Mouse (Mus musculus) kidney, postnatal 0 days (tissue): ENCODE results near the gene Ankrd33b. TPM values are rescaled to one million over a fixed set of nuclear protein-coding genes. Genes with fewer than 3 reads are reported as not detected.

ENCODE experiments used
- ATAC-seq: fragments of 200-750 bp; cut with Nextera tagmentation; replicated peaks from 2 replicates; pipeline ENCODE4 v1.8.0; 2017; ENCODE audit warnings: low read depth, moderate number of reproducible peaks, moderate TSS enrichment, moderate library complexity; ENCODE audit not compliant: low FRiP score
- DNase-seq: peaks from one replicate; pipeline ENCODE4 v3.0.0-alpha.2; 2016; ENCODE audit warnings: low spot score
- H3K27ac ChIP-seq: fragments of 300-500 bp; sonication (generic); 2 replicates; pipeline ENCODE4 v1.5.1; 2014; ENCODE audit warnings: mild to moderate bottlenecking
- H3K27me3 ChIP-seq: fragments of 300-500 bp; sonication (generic); 2 replicates; pipeline ENCODE4 v1.6.1; 2014; ENCODE audit warnings: low read length, mixed read lengths; ENCODE audit not compliant: insufficient read depth
- H3K36me3 ChIP-seq: fragments of 300-500 bp; sonication (generic); 2 replicates; pipeline ENCODE4 v1.6.1; 2014; ENCODE audit warnings: low read length, mixed read lengths; ENCODE audit not compliant: insufficient read depth
- H3K4me1 ChIP-seq: fragments of 300-500 bp; sonication (generic); replicated peaks from 2 replicates; pipeline ENCODE4 v1.6.1; 2014; ENCODE audit warnings: antibody characterized with exemption, low read length, mixed read lengths; ENCODE audit not compliant: insufficient read depth
- H3K4me2 ChIP-seq: fragments of 300-500 bp; sonication (generic); 2 replicates; pipeline ENCODE4 v1.6.1; 2014; ENCODE audit warnings: mild to moderate bottlenecking, low read length, moderate library complexity, mixed read lengths
- H3K4me3 ChIP-seq: fragments of 300-500 bp; sonication (generic); replicated peaks from 2 replicates; pipeline ENCODE4 v1.5.1; 2014; ENCODE audit warnings: low read depth, low read length
- H3K9ac ChIP-seq: fragments of 300-500 bp; sonication (generic); 2 replicates; pipeline ENCODE4 v1.6.1; 2014; ENCODE audit warnings: low read depth, low read length
- H3K9me3 ChIP-seq: fragments of 300-500 bp; sonication (generic); replicated peaks from 2 replicates; pipeline ENCODE4 v1.6.1; 2016; ENCODE audit warnings: low read length, inconsistent platforms, mixed read lengths
- CTCF ChIP-seq: IDR thresholded peaks from 2 replicates; pipeline ENCODE4 v1.5.1; 2016; ENCODE audit warnings: antibody characterized with exemption, low read depth, mild to moderate bottlenecking, moderate library complexity
- WGBS: fragments of 180-500 bp; shearing (Covaris S2); extraction: QIAGEN DNeasy Blood & Tissue Kit; methylation state at CpG from one replicate; pipeline ENCODE4 v1.1.7; 2014; 5-methylcytosine and 5-hydroxymethylcytosine counted together
- polyA plus RNA-seq: library from polyadenylated mRNA; unstranded; fragments of >200 nt; fragmentation: Nextera tagmentation; extraction: Ambion mirVana; gene quantifications from 2 replicates; pipeline ENCODE4 v1.2.1, GENCODE M21; 2015

Gene Ankrd33b
- polyA plus RNA-seq, 1 experiment from 2014 or later, result 12.0 TPM

GRCm38 (mm10) chr15:31261094-31261493, 106.4 kb downstream of the Ankrd33b start:
- Histone ChIP-seq H3K4me2 (no peak overlapping the region), H3K4me3 (no peak overlapping the region), H3K9me3 (no peaks in the 10 kb centered on the region), H3K36me3 (no peaks in the 10 kb centered on the region), H3K9ac (no peak overlapping the region), H3K27ac (no peak overlapping the region), H3K4me1 (peaks cover 13% of the 10 kb centered on the region; the same call in 1 of the 2 replicates), H3K27me3 (no peaks in the 10 kb centered on the region)
- ATAC-seq (no peak), DNase-seq (no peak)
- no peak for TF ChIP-seq CTCF
- 74% methylated on average over 10 of the region's 10 CpGs for WGBS

- peak; percentile 72 for TF ChIP-seq CTCF
- DNase-seq (peak; percentile 48), ATAC-seq (no peak; the same call in 1 of the 2 replicates)
- Histone ChIP-seq H3K9ac (no peak overlapping the region), H3K27ac (no peak overlapping the region), H3K4me3 (no peak overlapping the region), H3K9me3 (no peaks in the 10 kb centered on the region), H3K4me2 (no peak overlapping the region), H3K27me3 (no peaks in the 10 kb centered on the region), H3K36me3 (no peaks in the 10 kb centered on the region), H3K4me1 (peaks cover 13% of the 10 kb centered on the region; the same call in 1 of the 2 replicates)
- WGBS, result 71% methylated on average over 18 of the region's 18 CpGs
These were observed 108.7 kb downstream of the Ankrd33b start for GRCm38 (mm10) chr15:31258693-31259439.

GRCm38 (mm10) chr15:31258029-31258692, 109.4 kb downstream of the Ankrd33b start:
- H3K36me3 ChIP-seq, result no peaks in the 10 kb centered on the region
- H3K27ac ChIP-seq, result no peak overlapping the region
- H3K4me1 ChIP-seq, result peaks cover 13% of the 10 kb centered on the region; the same call in 1 of the 2 replicates
- no peak for TF ChIP-seq CTCF
- DNase-seq, result no peak
- 48% methylated on average over 21 of the region's 21 CpGs for WGBS
- no peak overlapping the region for H3K4me3 ChIP-seq
- ATAC-seq, result no peak; the same call in 1 of the 2 replicates
- H3K27me3 ChIP-seq, result no peaks in the 10 kb centered on the region
- no peak overlapping the region for H3K4me2 ChIP-seq
- no peak overlapping the region for H3K9ac ChIP-seq
- H3K9me3 ChIP-seq, result no peaks in the 10 kb centered on the region

GRCm38 (mm10) chr15:31257329-31257728, 110.2 kb downstream of the Ankrd33b start:
- TF ChIP-seq CTCF, result no peak
- no peak for DNase-seq
- 0 out of 2 replicates have a peak, but pooled peaks cover 13% of the 10 kb centered on the region for H3K4me1 ChIP-seq
- no peaks in the 10 kb centered on the region for H3K36me3 ChIP-seq
- 50% methylated on average over 1 of the region's 1 CpGs for WGBS
- ATAC-seq, result no peak
- no peak overlapping the region for H3K27ac ChIP-seq
- H3K9ac ChIP-seq, result no peak overlapping the region
- no peak overlapping the region for H3K4me3 ChIP-seq
- no peak overlapping the region for H3K4me2 ChIP-seq
- H3K9me3 ChIP-seq, result no peaks in the 10 kb centered on the region
- H3K27me3 ChIP-seq, result no peaks in the 10 kb centered on the region

- Histone ChIP-seq H3K27ac (no peak overlapping the region), H3K27me3 (no peaks in the 10 kb centered on the region), H3K9ac (no peak overlapping the region), H3K36me3 (no peaks in the 10 kb centered on the region), H3K4me3 (no peak overlapping the region), H3K4me1 (0 out of 2 replicates have a peak, but pooled peaks cover 13% of the 10 kb centered on the region), H3K4me2 (no peak overlapping the region), H3K9me3 (no peaks in the 10 kb centered on the region)
- 59% methylated on average over 6 of the region's 6 CpGs for WGBS
- ATAC-seq, result no peak
- no peak for DNase-seq
- no peak for TF ChIP-seq CTCF
These were observed 111.8 kb downstream of the Ankrd33b start for GRCm38 (mm10) chr15:31255762-31256161.

- WGBS, result 89% methylated on average over 9 of the region's 9 CpGs
- H3K27ac ChIP-seq, result no peak overlapping the region
- no peak for ATAC-seq
These were observed 112.5 kb downstream of the Ankrd33b start for GRCm38 (mm10) chr15:31254939-31255535.

More at GRCm38 (mm10) chr15:31254939-31255535, 112.5 kb downstream of the Ankrd33b start:
- Histone ChIP-seq H3K4me1 (0 out of 2 replicates have a peak, but pooled peaks cover 13% of the 10 kb centered on the region), H3K4me3 (no peak overlapping the region), H3K36me3 (no peaks in the 10 kb centered on the region), H3K9me3 (no peaks in the 10 kb centered on the region), H3K4me2 (no peak overlapping the region), H3K9ac (no peak overlapping the region), H3K27me3 (no peaks in the 10 kb centered on the region)
- no peak for TF ChIP-seq CTCF
- no peak for DNase-seq
